Mouse (Mus musculus): Measurements from ENCODE around the gene Kif17. TPM values are rescaled to one million over a fixed set of nuclear protein-coding genes. Genes with fewer than 3 reads are reported as not detected.
"Not testable (repeated sequence)": the region's sequence is repeated elsewhere in the genome, so short reads cannot be mapped to it uniquely, and the experiment has no call there.

Kif17 gene
- total RNA-seq, 2 experiments from 2014 or later = 29.4 to 31.0 TPM

GRCm38 (mm10) chr4:138320711-138321110 lies 70.5 kb downstream of the Kif17 start:
- Histone ChIP-seq H3K4me3 (no peak overlapping the region), H3K27ac (no peak overlapping the region)
- no peak for TF ChIP-seq CTCF (IDR thresholded peaks at IDR 0.05)
- intact Hi-C loops (cut with DNase I) = loop anchor here (5.0 kb wide), 1 partner anchor 532 kb away; no protein-coding TSS in a partner anchor
- no peak for DNase-seq (ENCODE audit: extremely low spot score in 1 of 2, low spot score in 2 of 2)

- H3K4me3 ChIP-seq = no peak overlapping the region
- no peak for TF ChIP-seq CTCF (IDR thresholded peaks at IDR 0.05)
- intact Hi-C loops (cut with DNase I) = loop anchor here (5.0 kb wide), 1 partner anchor 531 kb away; no protein-coding TSS in a partner anchor
- no peak overlapping the region for H3K27ac ChIP-seq
- no peak for DNase-seq (ENCODE audit: extremely low spot score in 1 of 2, low spot score in 2 of 2)
Measured at GRCm38 (mm10) chr4:138321488-138321887, 71.3 kb downstream of the Kif17 start.

- no peak for DNase-seq (ENCODE audit: extremely low spot score in 1 of 2, low spot score in 2 of 2)
- intact Hi-C loops (cut with DNase I) = loop anchor here (5.0 kb wide), 1 partner anchor 530 kb away; no protein-coding TSS in a partner anchor
- peak overlapping the region; percentile 62 for H3K27ac ChIP-seq
- no peak for TF ChIP-seq CTCF (IDR thresholded peaks at IDR 0.05)
- no peak overlapping the region for H3K4me3 ChIP-seq
Measured at GRCm38 (mm10) chr4:138322692-138323091, 72.5 kb downstream of the Kif17 start.

GRCm38 (mm10) chr4:138323753-138324152 lies 73.5 kb downstream of the Kif17 start:
- no peak for DNase-seq (ENCODE audit: extremely low spot score in 1 of 2, low spot score in 2 of 2)
- peak overlapping the region; percentile 17 for H3K4me3 ChIP-seq
- TF ChIP-seq CTCF (IDR thresholded peaks at IDR 0.05) = no peak
- peak overlapping the region; percentile 62; the same call in 1 of the 2 replicates for H3K27ac ChIP-seq
- intact Hi-C loops (cut with DNase I) = loop anchor here (5.0 kb wide), 1 partner anchor 529 kb away; no protein-coding TSS in a partner anchor

GRCm38 (mm10) chr4:138324451-138324850 lies 74.2 kb downstream of the Kif17 start:
- H3K27ac ChIP-seq = no peak overlapping the region
- intact Hi-C loops (cut with DNase I) = loop anchor here (5.0 kb wide), 1 partner anchor 528 kb away; no protein-coding TSS in a partner anchor
- no peak overlapping the region for H3K4me3 ChIP-seq
- no peak for DNase-seq (ENCODE audit: extremely low spot score in 1 of 2, low spot score in 2 of 2)
- TF ChIP-seq CTCF (IDR thresholded peaks at IDR 0.05) = no peak

- intact Hi-C loops (cut with DNase I) = no loop called here
- Histone ChIP-seq H3K27ac (peak overlapping the region; percentile 98), H3K4me3 (peak overlapping the region; percentile 100)
- DNase-seq (ENCODE audit: extremely low spot score in 1 of 2, low spot score in 2 of 2) = peak; percentile 92
- TF ChIP-seq CTCF (IDR thresholded peaks at IDR 0.05) = no peak
Measured at GRCm38 (mm10) chr4:138325466-138326076, 75.3 kb downstream of the Kif17 start.

GRCm38 (mm10) chr4:138326077-138326695 lies 76.0 kb downstream of the Kif17 start, which contains the start of gene Pink1:
TSS of gene Pink1 (minus strand) at chr4:138326307.
- peak; percentile 90 to 93 for DNase-seq (ENCODE audit: extremely low spot score in 1 of 2, low spot score in 2 of 2)
- TF ChIP-seq CTCF (IDR thresholded peaks at IDR 0.05) = peak; percentile 96
- Histone ChIP-seq H3K27ac (peak within 1 kb of the TSS; percentile 98), H3K4me3 (peak within 1 kb of the TSS; percentile 100)
- intact Hi-C loops (cut with DNase I) = no loop called here

GRCm38 (mm10) chr4:138327155-138327554 lies 76.9 kb downstream of the Kif17 start:
- DNase-seq (ENCODE audit: extremely low spot score in 1 of 2, low spot score in 2 of 2); H3K27ac ChIP-seq; H3K4me3 ChIP-seq; intact Hi-C loops (cut with DNase I): not testable (repeated sequence)

GRCm38 (mm10) chr4:138327891-138328470 lies 77.7 kb downstream of the Kif17 start:
- Histone ChIP-seq H3K27ac (no peak overlapping the region), H3K4me3 (no peak overlapping the region)
- intact Hi-C loops (cut with DNase I) = loop anchor here (2.0 kb wide), 1 partner anchor 51 kb away; no protein-coding TSS in a partner anchor
- no peak for TF ChIP-seq CTCF (IDR thresholded peaks at IDR 0.05)
- no peak for DNase-seq (ENCODE audit: extremely low spot score in 1 of 2, low spot score in 2 of 2)

- Histone ChIP-seq H3K4me3 (no peak overlapping the region), H3K27ac (no peak overlapping the region)
- DNase-seq (ENCODE audit: extremely low spot score in 1 of 2, low spot score in 2 of 2) = no peak
- no peak for TF ChIP-seq CTCF (IDR thresholded peaks at IDR 0.05)
- intact Hi-C loops (cut with DNase I) = no loop called here
Measured at GRCm38 (mm10) chr4:138330264-138330671, 80.0 kb downstream of the Kif17 start.

GRCm38 (mm10) chr4:138331647-138332046 lies 81.4 kb downstream of the Kif17 start:
- TF ChIP-seq CTCF (IDR thresholded peaks at IDR 0.05) = no peak
- H3K27ac ChIP-seq = no peak overlapping the region
- no peak for DNase-seq (ENCODE audit: extremely low spot score in 1 of 2, low spot score in 2 of 2)
- intact Hi-C loops (cut with DNase I) = no loop called here
- no peak overlapping the region for H3K4me3 ChIP-seq

- H3K4me3 ChIP-seq = no peak overlapping the region
- H3K27ac ChIP-seq = no peak overlapping the region
- TF ChIP-seq CTCF (IDR thresholded peaks at IDR 0.05) = no peak
- DNase-seq (ENCODE audit: extremely low spot score in 1 of 2, low spot score in 2 of 2) = no peak
- intact Hi-C loops (cut with DNase I) = no loop called here
Measured at GRCm38 (mm10) chr4:138333135-138333534, 82.9 kb downstream of the Kif17 start.
